Mouse (Mus musculus): ENCODE measurements at regions not wholly inside any gene's neighbourhood (a gene's known extent, or its start where the extent isn't known, plus 50 kb on each side); places are given as distances from the start of the nearest gene placed in this dataset.

DNA sequence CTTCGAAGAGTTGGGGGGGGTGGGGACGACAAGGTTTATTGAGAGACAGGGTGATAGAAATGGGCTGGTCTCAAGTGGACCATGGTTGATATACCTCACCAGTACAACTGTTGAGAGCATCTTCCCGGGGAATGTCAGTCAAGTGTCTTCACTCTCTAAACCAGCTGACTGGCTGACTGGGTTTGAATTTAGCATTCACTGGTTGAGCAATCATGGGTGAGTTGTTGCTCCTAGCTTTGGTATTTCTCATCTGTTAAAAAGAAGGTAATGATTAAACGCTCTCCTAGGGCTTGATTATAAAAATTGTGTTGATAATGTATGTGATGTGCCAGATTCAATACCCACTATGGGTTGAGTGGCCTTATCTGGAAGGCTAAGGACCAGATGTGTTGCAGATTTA, 89.6 kb upstream of the Klf9 start:
- TF ChIP-seq CTCF (IDR thresholded peaks at IDR 0.05; ENCODE audit: low read depth) (no peak), EP300 (IDR thresholded peaks at IDR 0.05; ENCODE audit: low read depth) (no peak)
